Mouse (Mus musculus): ENCODE data around the gene Rgs5.

The Rgs5 gene

DNA sequence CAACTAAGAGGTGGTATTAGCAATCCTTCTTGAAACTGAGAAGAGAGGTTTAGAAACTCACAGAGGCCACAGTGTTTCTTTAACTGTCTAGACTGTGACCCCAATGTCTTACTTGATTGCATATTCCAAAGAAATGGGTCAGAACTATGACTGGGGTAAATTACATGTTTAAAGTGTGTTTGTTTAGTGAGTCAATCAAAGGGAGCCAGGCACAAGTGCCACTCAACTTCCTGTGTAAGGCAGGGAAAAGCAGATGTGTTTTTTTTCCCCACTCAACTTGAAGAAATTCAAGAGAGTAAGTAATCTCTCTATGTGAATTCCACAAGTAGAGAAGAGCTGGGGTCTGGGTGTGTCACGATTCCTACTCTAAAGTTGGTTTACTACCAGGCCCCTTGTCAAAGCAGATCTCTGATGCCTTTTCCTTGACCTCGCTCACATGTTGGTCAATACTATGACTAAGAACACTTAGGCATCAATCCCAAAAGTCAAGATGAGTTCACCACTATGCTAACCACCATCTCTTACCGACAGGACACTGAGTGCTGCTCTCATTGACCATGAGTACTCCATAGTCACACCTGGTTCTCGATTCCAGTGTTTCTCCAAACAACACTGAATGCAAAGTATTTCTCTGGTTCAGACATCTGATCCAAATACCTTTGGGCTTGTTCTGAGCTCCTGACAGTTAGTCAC lies 49.2 kb downstream of the Rgs5 start:
- in situ Hi-C loops (cut with MboI; ENCODE audit: low sequenced_read_pairs), result no loop called here

- in situ Hi-C loops (cut with MboI; ENCODE audit: low sequenced_read_pairs), result no loop called here
Measured at GRCm38 (mm10) chr1:169721836-169722235, 66.5 kb downstream of the Rgs5 start.

- in situ Hi-C loops (cut with MboI; ENCODE audit: low sequenced_read_pairs), result no loop called here
Measured at GRCm38 (mm10) chr1:169726319-169726718, 71.0 kb downstream of the Rgs5 start.

DNA sequence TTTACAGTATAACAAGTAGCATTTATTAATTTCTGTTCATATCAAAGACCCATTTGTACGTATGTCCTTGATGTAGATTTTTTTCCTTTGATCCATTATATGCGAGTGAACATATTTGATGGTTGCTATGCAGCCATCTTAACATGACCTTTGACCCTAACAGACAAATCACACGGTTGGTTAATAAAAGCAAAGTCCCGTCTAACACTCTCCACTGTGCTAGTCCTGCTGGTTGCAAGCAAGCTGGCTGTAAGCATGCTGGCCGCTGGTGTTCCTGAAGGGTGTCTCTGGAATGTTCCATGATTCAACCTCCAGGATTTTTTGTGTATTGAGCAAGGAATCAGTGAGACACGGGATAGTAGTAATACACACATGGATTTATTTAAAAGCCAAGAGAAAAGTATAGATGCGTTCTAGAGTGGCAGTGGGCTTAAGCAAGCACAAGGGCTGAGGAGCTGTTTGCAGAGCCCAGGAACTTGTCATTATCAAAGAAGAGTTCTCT lies 75.3 kb downstream of the Rgs5 start:
- in situ Hi-C loops (cut with MboI; ENCODE audit: low sequenced_read_pairs), result no loop called here

DNA sequence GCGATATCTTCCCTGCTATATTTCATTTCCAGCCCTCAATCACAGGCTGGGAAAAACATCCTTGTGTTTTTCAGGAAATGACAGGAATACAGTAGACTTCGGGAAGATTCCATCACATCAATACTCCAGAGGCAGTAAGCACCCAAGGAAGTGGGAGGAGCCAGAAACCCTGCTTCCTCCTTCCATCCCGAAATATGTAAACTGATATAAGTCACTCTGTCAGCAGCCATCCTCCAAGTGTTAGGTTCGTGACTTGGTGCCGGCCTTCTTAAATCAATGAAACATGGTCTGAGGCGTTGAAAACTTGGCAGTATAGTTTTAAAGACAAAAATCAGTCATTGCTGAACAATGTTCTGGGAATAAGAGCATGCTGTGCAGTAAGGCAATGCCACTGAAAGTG lies 80.8 kb downstream of the Rgs5 start:
- in situ Hi-C loops (cut with MboI; ENCODE audit: low sequenced_read_pairs), result no loop called here

DNA sequence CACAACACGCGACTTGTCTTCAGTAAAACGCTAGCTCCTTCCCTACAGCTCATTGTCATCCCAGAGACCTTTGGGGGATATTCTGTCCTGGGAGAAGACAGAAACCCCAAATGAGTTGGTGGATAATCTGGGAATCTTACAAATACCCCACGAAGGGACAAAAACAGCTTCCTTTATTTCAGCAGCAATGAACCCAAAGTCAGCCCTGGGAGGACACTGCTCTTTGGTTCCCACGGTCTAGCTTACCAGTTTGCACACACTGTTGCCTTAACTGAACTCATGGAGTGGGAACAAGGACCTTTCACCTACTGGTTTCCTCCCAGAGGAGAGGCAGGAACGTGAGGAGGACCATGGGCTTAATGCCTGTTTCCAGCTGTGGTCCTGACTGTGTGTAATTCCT lies 81.9 kb downstream of the Rgs5 start:
- in situ Hi-C loops (cut with MboI; ENCODE audit: low sequenced_read_pairs), result no loop called here

DNA sequence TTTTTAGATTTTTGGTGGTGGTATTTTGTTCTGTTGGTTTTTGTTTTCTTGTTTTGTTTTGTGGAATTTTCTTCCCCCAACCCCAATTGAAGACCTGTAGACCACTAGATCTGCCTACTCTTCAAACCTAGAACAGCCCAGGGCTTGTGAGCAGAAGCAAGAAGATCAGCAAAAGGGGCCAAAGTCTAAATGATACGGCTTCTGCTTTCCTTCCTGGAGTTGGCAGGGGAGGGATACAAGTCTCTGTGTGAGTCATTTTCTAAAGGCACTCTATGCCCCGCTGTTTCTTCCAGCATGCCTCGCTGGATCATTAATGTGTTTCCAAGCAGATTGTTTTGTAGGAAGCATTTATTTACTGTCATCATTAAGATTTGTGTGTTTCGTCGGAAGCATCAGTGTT lies 85.8 kb downstream of the Rgs5 start:
- in situ Hi-C loops (cut with MboI; ENCODE audit: low sequenced_read_pairs), result no loop called here

All from CH12F3 (cell line).